Mouse (Mus musculus): ENCODE measurements around the gene Marcks. TPM values are rescaled to one million over a fixed set of nuclear protein-coding genes. Genes with fewer than 3 reads are reported as not detected.
A peak's percentile ranks its signal among the peaks of the same experiment; 100 is the strongest.

Gene Marcks
- total RNA-seq (2021): 10 to 100 TPM; 48.1 to 76.6 TPM
- long read RNA-seq, experiment 1, full-length matches to known transcripts: 46 of 100 reads
- long read RNA-seq, experiment 1, partial matches to known transcripts: 0 of 100 reads
- long read RNA-seq, experiment 1, other reads (novel, unspliced or antisense): 54 of 100 reads
- long read RNA-seq, experiment 2, full-length matches to known transcripts: 26 of 36 reads
- long read RNA-seq, experiment 2, partial matches to known transcripts: 0 of 36 reads
- long read RNA-seq, experiment 2, other reads (novel, unspliced or antisense): 10 of 36 reads

- peak; percentile 89 to 95 for DNase-seq
Observed at GRCm38 (mm10) chr10:37138778-37139442, at the start of gene Marcks. Gene Marcks, minus strand, starts transcription at chr10:37138920.

GRCm38 (mm10) chr10:37177071-37177470, 38.4 kb upstream of the Marcks start:
- no peak for DNase-seq

- DNase-seq: no peak
Observed at GRCm38 (mm10) chr10:37172416-37172950, 33.8 kb upstream of the Marcks start.

- DNase-seq: no peak
Observed at GRCm38 (mm10) chr10:37171711-37172415, 33.1 kb upstream of the Marcks start.

- no peak for DNase-seq
Observed at GRCm38 (mm10) chr10:37170878-37171277, 32.2 kb upstream of the Marcks start.

- DNase-seq: no peak
Observed at GRCm38 (mm10) chr10:37170466-37170865, 31.7 kb upstream of the Marcks start.

GRCm38 (mm10) chr10:37167527-37167926, 28.8 kb upstream of the Marcks start:
- DNase-seq: no peak

- DNase-seq: no peak
Observed at GRCm38 (mm10) chr10:37159731-37160130, 21.0 kb upstream of the Marcks start.

- DNase-seq: no peak
Observed at GRCm38 (mm10) chr10:37157156-37157555, 18.4 kb upstream of the Marcks start.

GRCm38 (mm10) chr10:37155131-37155530, 16.4 kb upstream of the Marcks start:
- DNase-seq: no peak

- DNase-seq: no peak
Observed at GRCm38 (mm10) chr10:37151539-37152271, 13.0 kb upstream of the Marcks start.

- no peak for DNase-seq
Observed at GRCm38 (mm10) chr10:37148016-37148415, 9.3 kb upstream of the Marcks start.

- no peak for DNase-seq
Observed at GRCm38 (mm10) chr10:37145456-37145855, 6.7 kb upstream of the Marcks start.

GRCm38 (mm10) chr10:37141621-37142020, 2.9 kb upstream of the Marcks start:
- no peak for DNase-seq

GRCm38 (mm10) chr10:37140736-37141451, 2.2 kb upstream of the Marcks start:
- DNase-seq: peak; percentile 89 to 92

- DNase-seq: peak in 1 of 2 experiments; percentile 4
Observed at GRCm38 (mm10) chr10:37140166-37140735, 1.5 kb upstream of the Marcks start.

GRCm38 (mm10) chr10:37139443-37140165, 884 bp upstream of the Marcks start:
- DNase-seq: peak; percentile 16 to 21

GRCm38 (mm10) chr10:37138311-37138731, 399 bp downstream of the Marcks start:
- DNase-seq: peak; percentile 21 to 25

GRCm38 (mm10) chr10:37137531-37138310, 999 bp downstream of the Marcks start:
- peak; percentile 60 to 69 for DNase-seq
